Mouse (Mus musculus) heart, postnatal 0 days (tissue): ENCODE measurements at regions not wholly inside any gene's neighbourhood (a gene's known extent, or its start where the extent isn't known, plus 50 kb on each side); places are given as distances from the start of the nearest gene placed in this dataset.

Experiments
- ATAC-seq: fragments of 200-750 bp; cut with Nextera tagmentation; 2 replicates; pipeline ENCODE4 v1.8.0; 2017; ENCODE audit warnings: low read depth, moderate number of reproducible peaks, moderate library complexity; ENCODE audit not compliant: insufficient read depth
- DNase-seq: peaks from one replicate; pipeline ENCODE4 v3.0.0-alpha.2; 2016; ENCODE audit warnings: low spot score
- H3K27ac ChIP-seq: fragments of 300-500 bp; sonication (generic); 2 replicates; pipeline ENCODE4 v1.5.1; 2014; ENCODE audit warnings: low read depth, mild to moderate bottlenecking
- H3K27me3 ChIP-seq: fragments of 300-500 bp; sonication (generic); 2 replicates; pipeline ENCODE4 v1.6.1; 2014; ENCODE audit warnings: low read length, mixed read lengths; ENCODE audit not compliant: control insufficient read depth, insufficient read depth
- H3K36me3 ChIP-seq: fragments of 300-500 bp; sonication (generic); replicated peaks from 2 replicates; pipeline ENCODE4 v1.6.1; 2014; ENCODE audit warnings: low read length, mixed read lengths; ENCODE audit not compliant: control insufficient read depth, insufficient read depth
- H3K4me1 ChIP-seq: fragments of 300-500 bp; sonication (generic); 2 replicates; pipeline ENCODE4 v1.6.1; 2014; ENCODE audit warnings: antibody characterized with exemption; ENCODE audit not compliant: control insufficient read depth, insufficient read depth
- H3K4me2 ChIP-seq: fragments of 300-500 bp; sonication (generic); 2 replicates; pipeline ENCODE4 v1.6.1; 2014; ENCODE audit warnings: low read depth, mild to moderate bottlenecking, low read length, moderate library complexity
- H3K4me3 ChIP-seq: fragments of 300-500 bp; sonication (generic); 2 replicates; pipeline ENCODE4 v1.5.1; 2014; ENCODE audit warnings: low read depth, low read length
- H3K9ac ChIP-seq: fragments of 300-500 bp; sonication (generic); replicated peaks from 2 replicates; pipeline ENCODE4 v1.6.1; 2014; ENCODE audit warnings: low read depth, low read length, mixed read lengths
- H3K9me3 ChIP-seq: fragments of 300-500 bp; sonication (generic); replicated peaks from 2 replicates; pipeline ENCODE4 v1.6.1; 2016; ENCODE audit warnings: low read length; ENCODE audit not compliant: control insufficient read depth
- CTCF ChIP-seq: IDR thresholded peaks from 2 replicates; pipeline ENCODE4 v1.5.1; 2016; ENCODE audit warnings: antibody characterized with exemption, control low read depth, low read depth
- EP300 ChIP-seq: IDR thresholded peaks from 2 replicates; pipeline ENCODE4 v1.6.1; 2016; ENCODE audit warnings: antibody characterized with exemption, low read depth
- WGBS: fragments of 180-500 bp; shearing (Covaris S2); extraction: QIAGEN DNeasy Blood & Tissue Kit; methylation state at CpG from one replicate; pipeline ENCODE4 v1.1.7; 2014; 5-methylcytosine and 5-hydroxymethylcytosine counted together

DNA sequence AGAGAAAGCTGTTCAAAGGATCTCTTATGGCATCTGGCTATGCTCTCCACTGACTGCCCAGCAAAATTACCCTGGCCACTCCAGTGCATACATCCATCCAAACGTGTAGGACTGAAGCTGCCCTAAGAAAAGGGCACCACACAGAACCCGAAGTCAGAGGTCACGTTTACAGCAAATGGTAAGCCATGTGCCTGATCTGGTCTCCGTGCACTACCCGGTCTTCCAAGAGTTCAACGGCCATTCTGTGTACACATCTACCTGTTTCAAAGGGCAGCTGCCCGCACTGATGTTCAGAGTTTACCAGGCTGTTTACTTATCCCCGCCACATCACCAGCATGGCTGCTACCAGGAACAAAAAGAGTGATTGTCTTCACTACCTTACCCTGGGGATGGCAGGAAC, 84.4 kb upstream of the Alk start:
- Histone ChIP-seq H3K4me1 (no peaks in the 10 kb centered on the region), H3K27me3 (no peaks in the 10 kb centered on the region), H3K27ac (no peak overlapping the region), H3K4me2 (no peak overlapping the region), H3K36me3 (no peaks in the 10 kb centered on the region), H3K9ac (no peak overlapping the region), H3K9me3 (no peaks in the 10 kb centered on the region), H3K4me3 (no peak overlapping the region)
- DNase-seq (no peak), ATAC-seq (no peak)
- 83% methylated on average over 8 of the region's 8 CpGs for WGBS
- no peak for TF ChIP-seq EP300
- no peak for TF ChIP-seq CTCF

DNA sequence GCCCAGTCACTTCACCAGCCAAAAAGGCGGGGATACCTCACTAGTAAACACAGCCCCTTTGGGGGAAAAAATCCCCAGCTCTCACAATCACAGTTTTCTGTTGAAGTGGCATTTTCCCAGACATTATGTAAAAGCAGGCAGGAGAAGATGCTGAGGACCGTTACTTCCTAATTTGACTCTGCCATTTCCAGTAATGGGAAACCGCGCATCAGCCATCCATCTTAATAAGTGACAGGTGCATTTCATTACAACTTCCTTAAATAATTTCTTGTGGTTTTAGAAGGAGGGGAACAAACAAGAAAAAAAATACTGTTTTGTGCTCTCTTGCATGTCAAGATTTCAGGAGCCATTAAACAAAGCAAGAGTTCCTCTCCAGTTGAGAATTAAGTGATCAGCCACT, 70.2 kb upstream of the Alk start:
- DNase-seq (no peak), ATAC-seq (no peak)
- Histone ChIP-seq H3K9ac (no peak overlapping the region), H3K27me3 (no peaks in the 10 kb centered on the region), H3K4me3 (no peak overlapping the region), H3K27ac (no peak overlapping the region), H3K4me1 (no peaks in the 10 kb centered on the region), H3K36me3 (no peaks in the 10 kb centered on the region), H3K9me3 (no peaks in the 10 kb centered on the region), H3K4me2 (no peak overlapping the region)
- WGBS: 83% methylated on average over 4 of the region's 4 CpGs
- TF ChIP-seq EP300 (no peak), CTCF (no peak)

DNA sequence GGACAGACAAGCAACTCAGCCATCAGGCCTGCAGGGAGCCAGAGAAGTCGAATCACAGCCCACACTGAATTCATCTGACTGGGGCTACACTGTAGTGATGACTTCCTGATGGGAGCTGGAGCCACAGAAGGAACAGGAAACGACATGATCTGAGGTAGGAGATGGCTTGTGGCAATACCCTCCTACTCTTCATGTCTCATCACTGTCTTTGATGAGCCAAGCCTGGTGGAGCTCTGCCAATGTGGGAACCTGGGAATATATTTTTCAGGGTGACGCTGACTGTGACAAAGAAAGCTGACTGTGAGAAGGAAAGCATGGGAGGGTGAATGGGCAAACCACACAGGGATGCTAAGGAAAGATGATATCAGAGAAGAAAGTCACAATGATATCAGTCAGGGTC, 67.6 kb upstream of the Alk start:
- no peak overlapping the region for H3K27ac ChIP-seq
- no peaks in the 10 kb centered on the region for H3K36me3 ChIP-seq
- no peaks in the 10 kb centered on the region for H3K9me3 ChIP-seq
- WGBS: 50% methylated on average over 3 of the region's 3 CpGs
- H3K27me3 ChIP-seq: no peaks in the 10 kb centered on the region
- ATAC-seq (no peak), DNase-seq (no peak)
- no peaks in the 10 kb centered on the region for H3K4me1 ChIP-seq
- no peak overlapping the region for H3K4me3 ChIP-seq
- H3K9ac ChIP-seq: no peak overlapping the region
- H3K4me2 ChIP-seq: no peak overlapping the region
- TF ChIP-seq CTCF (no peak), EP300 (no peak)

DNA sequence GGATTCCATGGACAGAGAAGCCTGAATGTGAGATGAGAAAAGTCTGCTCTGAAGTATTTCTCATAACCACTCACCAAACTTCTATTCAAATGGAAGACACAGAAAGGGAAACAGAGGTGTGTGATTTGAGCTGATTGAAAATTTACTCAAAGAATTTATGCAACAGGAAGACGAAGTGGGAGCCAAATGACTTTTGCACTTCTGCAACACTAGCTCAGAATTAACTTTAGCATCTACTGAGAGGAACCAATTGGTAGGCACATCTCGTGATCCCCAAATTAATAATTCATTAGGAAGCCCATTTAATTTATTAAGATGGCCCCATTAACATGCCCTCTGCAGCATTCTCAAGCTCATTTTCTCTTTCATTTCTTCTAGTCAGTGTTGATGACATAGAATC, 62.5 kb upstream of the Alk start:
- Histone ChIP-seq H3K4me3 (no peak overlapping the region), H3K27ac (no peak overlapping the region), H3K4me2 (no peak overlapping the region), H3K4me1 (no peaks in the 10 kb centered on the region), H3K36me3 (no peaks in the 10 kb centered on the region), H3K9me3 (no peaks in the 10 kb centered on the region), H3K9ac (no peak overlapping the region), H3K27me3 (no peaks in the 10 kb centered on the region)
- TF ChIP-seq EP300: no peak
- no peak for TF ChIP-seq CTCF
- ATAC-seq: no peak
- WGBS: 69% methylated on average over 2 of the region's 2 CpGs
- DNase-seq: no peak

DNA sequence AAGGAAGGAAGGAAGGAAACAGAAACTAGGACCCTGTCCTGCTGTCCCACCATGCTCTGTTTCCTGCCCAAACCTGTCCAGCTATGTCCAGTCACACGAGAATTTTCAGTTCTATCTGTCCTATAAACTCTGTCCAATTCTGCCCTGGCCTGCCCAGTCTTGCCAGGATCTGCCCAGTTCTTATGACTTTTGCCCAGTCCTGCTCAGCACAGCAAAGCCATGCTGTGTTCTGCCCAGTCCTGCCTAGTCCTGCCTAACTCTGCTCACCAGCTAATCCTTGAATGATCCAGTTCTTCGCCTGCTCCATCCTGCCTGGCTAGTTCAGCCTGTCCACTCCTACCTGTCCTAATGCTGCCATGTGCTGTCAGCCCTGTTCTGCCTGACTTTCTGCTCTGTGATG, 57.3 kb upstream of the Alk start:
- WGBS: 64% methylated on average over 2 of the region's 2 CpGs

DNA sequence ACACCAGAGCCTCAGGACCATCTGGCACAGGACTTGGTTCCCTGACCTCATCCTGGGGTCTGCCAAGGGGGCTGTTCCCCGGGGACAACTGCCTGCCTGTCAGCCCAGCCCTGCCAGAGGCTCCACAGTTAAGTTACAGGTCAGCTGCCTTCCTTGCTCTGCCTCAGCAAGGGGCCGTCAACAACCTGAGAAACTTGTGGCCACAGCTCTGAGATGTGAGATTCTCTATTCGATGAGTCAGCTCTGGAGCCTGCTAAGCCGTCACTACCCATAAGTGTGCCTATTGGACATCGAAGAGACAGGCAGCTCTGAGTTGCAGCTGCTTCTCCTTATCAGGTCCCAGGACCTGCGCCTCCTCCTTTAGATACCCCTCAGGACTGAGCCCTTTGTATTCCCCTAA, 54.3 kb upstream of the Alk start:
- H3K9ac ChIP-seq: no peak overlapping the region
- WGBS: 23% methylated on average over 6 of the region's 6 CpGs
- TF ChIP-seq CTCF (no peak), EP300 (no peak)
- H3K9me3 ChIP-seq: no peaks in the 10 kb centered on the region
- no peak overlapping the region for H3K4me2 ChIP-seq
- DNase-seq (no peak), ATAC-seq (no peak)
- no peak overlapping the region for H3K27ac ChIP-seq
- H3K4me1 ChIP-seq: no peaks in the 10 kb centered on the region
- H3K36me3 ChIP-seq: no peaks in the 10 kb centered on the region
- no peaks in the 10 kb centered on the region for H3K27me3 ChIP-seq
- no peak overlapping the region for H3K4me3 ChIP-seq

More for the DNA sequence above, 57.3 kb upstream of the Alk start:
- no peak overlapping the region for H3K9ac ChIP-seq
- no peaks in the 10 kb centered on the region for H3K36me3 ChIP-seq
- ATAC-seq (no peak), DNase-seq (no peak)
- no peak overlapping the region for H3K4me3 ChIP-seq
- no peaks in the 10 kb centered on the region for H3K27me3 ChIP-seq
- H3K4me1 ChIP-seq: no peaks in the 10 kb centered on the region
- H3K4me2 ChIP-seq: no peak overlapping the region
- no peak for TF ChIP-seq CTCF
- TF ChIP-seq EP300: no peak
- no peak overlapping the region for H3K27ac ChIP-seq
- no peaks in the 10 kb centered on the region for H3K9me3 ChIP-seq
